Mouse (Mus musculus) T-helper 17 cell (primary cell): ENCODE measurements around the gene Gm28372.

ENCODE experiments used
- in situ Hi-C, 2 experiments: fragments of 300-600 bp; cut with MboI, MseI; formaldehyde crosslinking; loops; 1 replicate in 1 of 2; 2 replicates in 1 of 2; pipeline ENCODE4 v1.15.1; 2025; ENCODE audit warnings: high pct_unique_total_duplicates in 2 of 2

Gm28372 gene

DNA sequence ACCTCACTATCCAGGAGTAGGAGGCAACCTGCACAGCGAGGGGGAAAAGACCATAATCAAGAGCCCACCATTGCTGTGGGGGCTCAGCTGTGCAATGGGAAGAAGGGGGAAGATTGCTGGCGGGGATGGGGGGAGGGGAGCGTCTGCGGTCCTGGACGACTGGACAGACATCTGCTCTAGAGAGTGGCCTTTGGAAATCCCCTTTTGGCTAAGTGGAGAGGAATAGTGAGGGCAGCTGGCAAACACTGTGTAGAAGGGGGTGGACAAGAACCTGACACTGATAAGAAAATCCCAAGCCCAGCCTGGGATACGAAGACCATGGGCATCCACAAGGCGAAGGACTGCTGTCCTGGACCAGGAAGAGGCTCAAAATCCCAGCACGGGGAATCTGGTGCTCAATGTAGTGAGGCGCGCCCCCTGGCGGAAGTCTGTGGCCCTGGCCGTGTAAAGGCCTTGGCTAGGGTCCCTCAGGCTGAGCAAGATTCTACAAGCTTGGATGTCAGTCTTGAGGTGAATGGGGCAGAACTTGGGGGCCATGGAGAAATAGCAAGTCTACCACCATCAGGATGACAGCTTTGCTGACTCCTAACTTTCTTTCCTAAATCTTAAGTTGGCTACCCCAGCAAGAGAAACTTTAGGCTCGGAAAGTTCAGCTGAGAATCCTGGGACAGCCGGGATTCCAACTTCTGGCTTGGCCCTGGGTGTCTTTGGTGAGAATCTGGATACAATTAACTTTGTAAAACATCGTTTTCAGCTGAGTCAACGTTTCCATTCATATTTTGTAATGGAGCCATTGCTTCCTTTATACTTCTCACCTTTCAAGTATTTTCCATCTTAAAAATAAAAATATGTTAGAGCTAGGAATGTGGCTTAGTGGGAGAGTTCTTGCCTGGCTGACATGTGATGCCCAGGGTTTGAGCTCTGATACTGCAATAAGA lies 6.8 kb downstream of the Gm28372 start:
- in situ Hi-C loops, result no loop called here

DNA sequence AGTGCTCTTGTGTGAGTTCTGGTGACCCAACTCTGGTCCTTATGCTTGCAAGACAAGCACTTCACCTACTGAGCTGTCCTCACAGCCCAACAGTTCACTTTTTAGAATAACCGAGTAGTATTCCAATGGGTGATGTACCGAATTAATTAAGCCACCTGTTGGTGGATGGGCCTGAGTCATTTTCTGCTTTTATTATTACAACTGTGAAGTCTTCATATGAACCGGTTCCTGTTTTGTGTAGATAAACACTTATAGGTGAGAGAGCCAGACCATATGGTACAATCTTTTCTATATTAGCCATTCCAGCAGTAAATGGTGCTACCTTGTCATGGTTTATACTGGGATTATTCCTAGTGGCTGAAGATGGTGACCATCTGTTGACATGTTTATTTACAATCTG lies 7.7 kb downstream of the Gm28372 start:
- in situ Hi-C loops, result no loop called here

DNA sequence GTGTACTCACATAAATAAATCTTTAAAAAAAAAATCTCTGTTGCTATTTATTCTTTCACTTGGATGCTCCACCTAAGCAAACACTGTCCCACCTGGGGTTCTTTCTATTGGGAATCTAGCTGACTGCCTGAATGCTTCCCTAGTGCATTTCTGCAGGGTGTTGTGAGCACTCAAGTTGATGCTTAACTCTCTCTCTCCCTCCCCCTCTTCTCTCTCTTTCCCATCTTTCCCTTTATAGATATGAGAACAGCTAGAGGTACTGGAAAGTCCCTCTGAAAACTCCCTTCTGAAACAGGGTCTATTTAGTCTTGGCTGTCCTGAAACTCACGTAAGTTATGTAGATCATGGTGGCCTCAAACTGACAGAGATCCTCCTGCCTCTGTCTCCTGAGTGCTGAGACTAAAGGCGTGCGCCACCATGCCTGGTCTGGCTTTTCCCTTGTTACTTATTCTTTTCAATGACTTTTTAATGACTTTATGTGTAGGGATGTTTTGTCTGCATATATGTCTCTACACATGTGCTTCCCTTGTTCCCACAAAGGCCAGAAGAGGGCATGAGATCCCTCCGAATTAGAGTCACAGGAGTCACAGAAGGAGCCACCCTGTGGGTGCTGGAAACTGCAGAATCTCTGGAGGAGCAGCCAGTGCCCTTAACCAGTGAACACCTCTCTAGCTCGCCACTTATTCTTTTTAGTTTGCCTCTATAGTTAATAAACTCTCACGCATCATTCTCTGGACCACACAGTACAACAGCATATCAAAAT lies 9.2 kb downstream of the Gm28372 start:
- in situ Hi-C loops, result no loop called here

DNA sequence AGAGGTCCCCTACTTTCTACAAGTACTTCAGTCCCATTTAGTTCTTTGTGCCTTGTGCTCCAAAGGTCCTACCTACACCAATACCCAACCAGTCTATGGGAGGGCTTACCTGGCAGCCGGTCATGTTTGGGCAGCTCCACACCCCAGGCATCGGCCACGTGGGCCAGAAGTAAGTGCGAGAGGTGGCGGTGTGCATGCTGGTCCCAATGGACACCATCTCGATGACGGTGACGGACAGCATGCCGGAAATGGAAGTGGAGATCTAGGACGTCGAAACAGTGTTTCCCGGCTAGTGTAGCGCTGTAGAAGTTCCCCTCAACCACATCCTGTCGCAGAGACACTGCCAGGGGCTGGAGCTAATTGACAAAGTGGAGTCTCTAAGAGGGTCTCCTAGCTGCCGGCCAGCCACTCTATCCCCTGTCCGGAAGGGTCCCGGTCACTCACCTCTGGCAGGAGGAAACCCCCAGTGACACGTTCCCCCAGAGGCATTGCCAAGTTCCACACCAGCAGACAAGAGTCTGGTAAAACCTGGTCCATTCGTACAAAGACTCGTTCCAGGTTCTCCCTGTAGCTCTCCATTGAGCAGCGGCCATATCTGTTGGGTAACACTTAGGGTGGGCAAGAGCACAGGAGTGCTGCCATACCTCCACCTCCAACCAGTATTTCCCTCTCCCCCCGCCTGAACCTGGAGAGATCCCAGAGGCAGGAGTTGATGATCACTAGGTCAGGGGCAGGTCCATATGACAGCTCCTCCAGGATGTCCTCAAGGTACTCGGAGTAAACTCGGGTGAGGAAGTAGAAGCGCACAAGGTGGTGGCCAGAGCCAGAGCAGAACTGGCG lies 17.0 kb downstream of the Gm28372 start:
- in situ Hi-C loops, result loop anchor here (5.0 kb wide), 2 partner anchors 130 to 140 kb away; partner anchors contain the start of gene Idh3b (in 1 of the 2)

DNA sequence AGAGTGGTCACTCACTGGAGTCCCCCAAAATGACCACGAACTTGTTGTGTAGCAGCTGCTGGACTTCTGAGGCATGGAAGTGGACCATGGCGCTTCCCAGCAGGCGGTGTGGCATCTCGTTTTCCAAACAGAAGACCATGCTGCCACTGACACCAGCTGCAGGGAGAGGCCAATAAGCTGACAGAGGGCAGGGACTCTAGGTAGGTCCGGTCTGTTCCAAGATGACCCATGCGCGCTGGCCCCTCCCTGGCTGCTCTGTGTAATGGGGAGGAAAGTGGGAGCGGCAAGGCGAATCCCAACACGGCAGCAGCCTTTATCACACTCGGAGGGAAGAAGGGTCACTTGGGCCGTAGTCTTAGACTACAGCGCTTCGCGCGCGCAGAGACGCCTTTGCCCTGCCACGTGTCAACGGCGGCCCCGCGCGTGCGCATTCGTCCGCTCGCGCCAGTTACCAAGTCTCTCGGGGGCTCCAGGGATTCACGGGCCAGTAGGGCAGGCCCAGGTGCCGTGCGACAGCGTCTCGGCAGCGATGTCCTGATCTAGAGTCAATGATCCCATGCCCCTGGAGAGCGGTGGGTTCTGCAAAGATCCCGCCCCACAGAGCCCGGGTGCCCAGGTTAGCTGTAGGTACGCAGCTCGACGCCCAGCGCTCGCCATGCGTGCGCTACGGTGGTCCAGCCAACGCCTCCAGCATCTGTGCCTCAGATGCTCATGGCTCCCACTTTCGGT lies 18.5 kb downstream of the Gm28372 start:
- in situ Hi-C loops, result loop anchor here (5.0 kb wide), 2 partner anchors 131 to 141 kb away; partner anchors contain the start of gene Idh3b (in 1 of the 2)

DNA sequence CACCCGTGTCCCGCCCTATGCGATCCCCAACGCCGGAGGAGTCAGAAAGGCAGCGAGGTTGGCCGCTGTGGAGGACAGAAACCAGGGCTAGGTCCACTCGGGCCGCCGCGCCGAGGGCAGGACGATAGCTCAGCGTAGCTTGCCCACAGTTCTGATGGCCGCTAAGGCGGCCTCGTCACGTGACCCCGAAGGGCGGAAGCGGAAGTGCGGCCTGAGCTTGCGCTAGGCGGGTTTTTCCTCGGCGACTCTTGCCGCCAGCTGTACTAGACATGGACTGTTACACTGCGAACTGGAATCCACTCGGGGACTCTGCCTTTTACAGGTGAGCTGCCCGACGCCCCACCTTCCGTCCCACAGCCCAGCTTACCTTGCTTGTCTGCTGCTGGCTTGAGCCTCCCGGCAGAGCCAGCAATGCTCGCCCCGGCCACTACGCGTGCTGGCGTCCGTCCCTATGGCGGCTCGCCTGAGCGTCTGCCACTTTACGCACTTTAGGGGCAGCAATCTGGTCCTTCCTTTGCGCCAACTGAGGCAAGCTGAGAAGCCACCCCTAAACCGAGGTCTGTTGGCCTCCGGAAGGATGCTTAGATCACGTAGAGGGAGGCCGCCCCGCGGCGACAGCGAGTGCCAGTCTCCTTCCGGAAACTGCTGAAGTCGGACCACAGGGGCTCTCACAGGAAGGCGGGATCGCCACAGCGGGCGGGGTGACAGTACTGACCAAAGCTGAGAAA lies 19.3 kb downstream of the Gm28372 start, which contains the start of the genes Vps16 and Pced1a:
Vps16 (plus strand) TSS at position 214 of the 728 bp plus-strand sequence.
Pced1a (minus strand) TSS at position 576 of the 728 bp plus-strand sequence.
- in situ Hi-C loops, result loop anchor here (5.0 kb wide), 2 partner anchors 132 to 142 kb away; partner anchors contain the start of gene Idh3b (in 1 of the 2)

DNA sequence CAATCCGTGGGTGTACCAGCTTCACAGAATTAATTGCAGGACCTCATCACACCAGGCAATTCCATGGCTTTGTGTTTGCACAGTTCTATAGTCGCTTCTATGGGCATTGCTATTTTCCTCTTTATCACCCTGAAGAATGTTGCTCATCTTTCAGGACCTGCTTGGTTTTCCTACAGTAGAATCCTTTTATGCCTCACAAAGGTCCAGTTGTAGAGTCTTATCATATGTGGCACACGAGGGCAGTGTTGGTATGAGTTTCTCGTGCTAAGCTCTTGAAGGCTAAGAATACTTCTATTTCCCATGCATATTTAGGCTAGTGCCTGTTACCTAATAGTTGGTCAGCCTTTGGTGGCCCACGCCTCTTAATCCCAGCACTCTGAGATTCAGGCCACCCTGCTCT lies 20.1 kb downstream of the Gm28372 start:
- in situ Hi-C loops, result no loop called here

DNA sequence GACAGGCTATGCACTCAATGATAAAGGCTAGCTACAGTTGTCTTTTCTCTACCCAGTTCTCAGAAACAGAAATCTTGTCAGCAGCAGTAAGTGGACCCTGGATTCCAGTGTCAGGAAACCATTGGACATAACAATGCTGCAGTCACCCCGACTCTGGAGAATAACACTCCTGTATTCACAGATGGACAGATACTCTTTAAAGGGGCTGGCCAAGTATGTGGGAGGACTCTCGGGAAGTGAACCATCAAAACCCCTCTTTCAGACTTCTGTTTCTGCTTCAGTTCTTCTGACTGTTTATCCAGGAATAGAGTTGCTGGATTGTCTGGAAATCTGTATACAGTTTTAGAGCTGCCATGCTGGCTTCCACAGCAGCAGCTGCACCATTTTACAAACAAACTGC lies 24.8 kb downstream of the Gm28372 start:
- in situ Hi-C loops, result loop anchor here in 1 of 2 experiments (10.0 kb wide), 1 partner anchor 125 kb away; no protein-coding TSS in a partner anchor

DNA sequence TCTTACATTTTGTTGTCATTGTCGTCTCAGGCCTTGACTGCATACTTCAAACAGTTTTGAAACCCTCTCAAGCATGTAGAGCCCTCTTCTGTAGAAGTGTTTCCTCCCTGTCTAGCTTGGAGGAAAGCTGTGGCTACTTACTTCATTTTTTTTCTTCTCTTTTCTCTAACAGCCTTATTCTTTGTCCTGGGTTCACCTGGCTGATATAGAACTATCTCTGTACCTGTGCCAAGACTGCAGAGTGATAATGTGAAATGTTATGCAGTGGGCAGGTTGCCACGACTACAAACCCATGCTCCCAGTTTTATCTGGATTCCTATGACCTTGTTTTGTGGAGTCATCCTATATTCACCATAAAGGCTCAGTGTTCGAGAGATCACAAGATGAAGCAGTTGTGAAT lies 25.4 kb downstream of the Gm28372 start:
- in situ Hi-C loops, result loop anchor here in 1 of 2 experiments (10.0 kb wide), 1 partner anchor 124 kb away; no protein-coding TSS in a partner anchor

DNA sequence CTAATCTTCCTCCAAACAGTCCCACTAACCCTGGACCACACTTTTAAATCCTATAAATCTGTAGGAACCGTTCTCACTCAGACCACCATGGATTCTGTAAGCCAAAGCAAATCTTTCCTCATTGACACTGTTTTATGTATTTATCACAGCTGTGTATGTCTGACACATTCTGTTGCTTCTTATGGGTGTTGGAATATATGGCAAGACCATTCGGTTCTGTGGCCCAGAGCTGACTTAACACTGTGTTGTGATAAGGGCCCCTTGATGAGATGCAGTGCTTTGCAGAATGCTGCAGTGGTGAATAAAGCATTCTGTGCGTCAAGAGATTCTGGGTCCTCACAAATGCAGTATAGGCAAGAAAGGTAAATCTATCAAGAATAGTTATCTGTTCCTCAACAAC lies 27.1 kb downstream of the Gm28372 start:
- in situ Hi-C loops, result loop anchor here in 1 of 2 experiments (10.0 kb wide), 1 partner anchor 123 kb away; no protein-coding TSS in a partner anchor

DNA sequence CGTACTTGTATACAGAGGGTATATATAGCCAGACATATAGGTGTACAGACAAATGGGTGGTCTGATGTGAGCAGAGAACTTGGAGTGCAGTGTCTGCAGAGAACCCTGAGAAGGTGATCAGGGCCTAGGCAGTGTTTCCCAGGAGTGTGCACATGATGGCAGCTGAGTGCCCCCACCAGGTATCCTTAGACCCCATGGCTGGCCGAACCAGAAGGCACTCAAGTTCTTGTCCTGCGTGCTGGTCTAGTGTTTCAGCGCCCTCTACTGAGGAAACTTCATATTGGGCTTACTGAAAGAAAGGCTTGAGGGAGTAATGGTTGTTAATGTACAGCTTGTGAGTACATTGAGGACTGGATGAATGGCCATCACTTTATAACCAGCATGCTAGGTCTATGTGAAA lies 28.1 kb downstream of the Gm28372 start:
- in situ Hi-C loops, result loop anchor here in 1 of 2 experiments (10.0 kb wide), 1 partner anchor 122 kb away; no protein-coding TSS in a partner anchor

DNA sequence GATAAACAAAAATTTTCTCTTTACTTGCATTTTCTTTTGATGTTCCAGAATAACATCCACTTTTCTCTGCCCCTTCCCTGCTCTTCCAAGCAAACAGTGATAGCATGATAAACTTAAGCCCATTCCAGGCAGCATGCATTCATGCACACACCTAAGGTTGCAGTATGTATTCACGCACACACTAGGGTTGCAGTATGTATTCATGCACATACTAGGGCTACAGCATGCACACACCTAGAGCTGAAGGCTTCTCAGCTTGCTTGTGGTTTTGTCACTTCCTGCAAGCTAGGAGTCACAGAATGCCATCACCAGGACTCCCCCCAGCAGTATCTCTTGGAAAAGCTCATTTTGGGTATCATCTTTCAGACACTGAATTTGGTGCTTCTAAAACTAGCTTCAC lies 31.7 kb downstream of the Gm28372 start:
- in situ Hi-C loops, result loop anchor here in 1 of 2 experiments (10.0 kb wide), 1 partner anchor 118 kb away; no protein-coding TSS in a partner anchor

DNA sequence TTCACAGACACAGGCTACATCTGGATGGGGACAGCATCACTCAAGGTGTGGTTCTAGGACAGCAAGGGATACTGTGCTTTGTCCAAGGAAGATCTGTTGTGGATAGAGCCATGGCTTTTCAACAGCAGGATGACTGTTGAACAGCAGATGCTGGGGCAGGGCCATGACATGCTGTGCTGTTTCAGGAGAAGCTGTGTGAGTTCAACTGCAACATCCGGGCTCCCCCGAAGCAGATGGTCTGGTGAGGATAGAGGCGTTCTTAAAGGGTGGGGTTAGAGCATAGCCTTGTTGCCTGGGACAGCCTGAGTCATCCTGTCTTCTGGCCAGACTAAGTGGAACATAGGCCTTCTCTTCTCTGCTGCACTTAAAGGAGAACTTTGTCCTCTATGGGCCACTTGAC lies 33.8 kb downstream of the Gm28372 start:
- in situ Hi-C loops, result loop anchor here in 1 of 2 experiments (10.0 kb wide), 1 partner anchor 116 kb away; no protein-coding TSS in a partner anchor

DNA sequence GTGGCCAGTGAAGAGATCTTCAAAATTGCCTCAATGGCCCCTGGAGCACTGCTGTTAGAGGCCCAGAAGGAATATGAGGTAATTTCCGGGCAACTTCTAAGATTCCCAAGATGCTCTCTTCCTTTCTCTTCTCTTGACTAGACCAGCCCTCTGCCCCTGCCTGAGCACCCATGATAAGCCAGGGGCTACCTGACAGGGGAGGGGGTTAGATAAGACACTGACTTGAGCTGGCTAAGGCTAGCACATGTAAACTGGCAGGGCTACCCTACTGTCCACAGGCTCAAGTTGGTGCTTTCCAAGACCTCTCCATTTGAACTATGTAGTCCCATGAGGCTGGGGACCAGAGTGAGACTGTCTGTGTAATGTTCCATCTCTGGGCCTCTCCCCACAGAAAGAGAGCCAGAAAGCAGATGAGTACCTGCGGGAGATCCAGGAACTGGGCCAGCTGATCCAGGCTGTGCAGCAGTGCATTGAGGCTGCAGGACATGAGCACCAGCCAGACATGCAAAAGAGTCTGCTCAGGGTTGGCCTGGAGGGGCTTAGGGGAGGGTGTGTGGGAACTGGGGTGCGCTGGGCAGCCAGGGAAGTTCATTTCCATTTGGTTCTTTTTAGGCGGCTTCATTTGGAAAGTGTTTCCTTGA lies 34.9 kb downstream of the Gm28372 start:
- in situ Hi-C loops, result loop anchor here in 1 of 2 experiments (10.0 kb wide), 1 partner anchor 115 kb away; no protein-coding TSS in a partner anchor

DNA sequence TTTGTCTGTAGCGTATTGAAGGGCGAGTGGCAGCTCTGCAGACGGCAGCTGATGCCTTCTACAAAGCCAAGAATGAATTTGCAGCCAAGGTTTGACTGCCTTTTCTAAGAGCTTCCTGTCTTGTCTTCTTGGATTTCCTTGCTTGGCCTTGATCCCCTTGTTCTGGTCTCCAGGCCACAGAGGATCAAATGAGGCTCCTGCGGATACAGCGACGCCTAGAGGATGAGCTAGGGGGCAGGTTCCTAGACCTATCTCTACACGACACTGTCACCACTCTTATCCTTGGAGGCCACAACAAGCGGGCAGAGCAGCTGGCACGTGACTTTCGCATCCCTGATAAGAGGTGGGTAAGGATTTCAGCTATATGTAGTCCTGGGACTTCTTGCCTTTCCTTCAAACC lies 37.1 kb downstream of the Gm28372 start:
- in situ Hi-C loops, result no loop called here

DNA sequence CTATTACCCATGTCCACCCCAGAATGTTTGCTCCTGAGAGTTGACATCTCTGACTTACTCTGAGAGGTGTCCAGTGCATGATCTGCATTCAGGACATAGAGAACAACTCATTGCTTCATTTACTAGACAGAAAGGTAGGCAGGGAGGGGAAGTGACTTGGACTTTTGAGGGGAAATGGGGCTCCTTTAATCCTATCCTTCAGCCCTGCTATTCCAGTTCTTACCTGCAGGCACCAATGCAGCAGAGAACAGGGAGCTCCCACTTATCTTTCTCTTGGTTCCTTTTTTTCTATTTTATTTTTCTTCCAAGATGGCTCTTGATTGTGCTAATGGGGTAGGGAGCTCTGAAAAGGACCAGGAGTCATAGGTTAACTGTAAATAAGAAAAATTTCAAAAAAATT lies 43.4 kb downstream of the Gm28372 start:
- in situ Hi-C loops, result no loop called here

DNA sequence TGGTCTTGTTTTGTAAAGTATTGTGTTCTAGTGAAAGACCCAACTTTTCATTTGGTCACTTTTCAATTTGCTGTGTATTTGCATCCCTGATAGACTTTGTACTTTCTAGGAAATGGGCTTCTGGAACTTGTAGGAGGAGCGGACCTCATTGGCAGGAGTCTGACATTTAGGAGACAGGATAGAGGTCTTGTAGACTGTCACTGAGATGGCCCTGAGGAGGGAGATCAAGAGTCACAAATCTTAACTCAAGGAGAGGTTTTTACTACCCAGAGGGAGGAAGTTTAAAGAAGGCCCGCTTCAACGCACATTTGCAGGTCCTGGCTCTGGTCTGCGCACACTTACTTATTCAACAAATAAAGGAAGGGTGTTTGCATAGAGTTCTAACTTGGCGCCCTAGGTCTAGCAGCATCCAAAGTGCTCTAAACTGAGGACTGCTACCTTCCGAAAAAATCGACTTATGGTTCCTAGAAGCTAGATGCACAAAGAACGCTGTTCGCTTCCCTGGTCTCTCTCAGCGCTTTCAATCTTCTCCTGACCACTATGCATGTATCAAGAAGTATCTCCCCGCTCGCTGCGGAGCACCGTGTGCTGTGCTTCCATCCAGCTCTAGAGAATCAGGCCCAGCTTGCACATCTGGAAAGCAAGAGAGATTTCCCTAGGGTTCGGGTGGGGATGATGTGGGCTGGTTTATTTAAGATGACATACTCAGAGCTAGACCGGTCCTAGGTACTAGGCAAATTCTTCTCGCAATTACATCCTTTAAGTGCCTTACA lies 44.2 kb downstream of the Gm28372 start:
- in situ Hi-C loops, result no loop called here
